Mouse (Mus musculus): ENCODE results near the gene Cox6a1. TPM values are rescaled to one million over a fixed set of nuclear protein-coding genes. Genes with fewer than 3 reads are reported as not detected.
A peak's percentile ranks its signal among the peaks of the same experiment; 100 is the strongest.
"Not testable (repeated sequence)": the region's sequence is repeated elsewhere in the genome, so short reads cannot be mapped to it uniquely, and the experiment has no call there.

The Cox6a1 gene
- 968 and 991 TPM in 2 replicates for polyA plus RNA-seq (2015; fragmentation: Nextera tagmentation; extraction: Ambion mirVana)

DNA sequence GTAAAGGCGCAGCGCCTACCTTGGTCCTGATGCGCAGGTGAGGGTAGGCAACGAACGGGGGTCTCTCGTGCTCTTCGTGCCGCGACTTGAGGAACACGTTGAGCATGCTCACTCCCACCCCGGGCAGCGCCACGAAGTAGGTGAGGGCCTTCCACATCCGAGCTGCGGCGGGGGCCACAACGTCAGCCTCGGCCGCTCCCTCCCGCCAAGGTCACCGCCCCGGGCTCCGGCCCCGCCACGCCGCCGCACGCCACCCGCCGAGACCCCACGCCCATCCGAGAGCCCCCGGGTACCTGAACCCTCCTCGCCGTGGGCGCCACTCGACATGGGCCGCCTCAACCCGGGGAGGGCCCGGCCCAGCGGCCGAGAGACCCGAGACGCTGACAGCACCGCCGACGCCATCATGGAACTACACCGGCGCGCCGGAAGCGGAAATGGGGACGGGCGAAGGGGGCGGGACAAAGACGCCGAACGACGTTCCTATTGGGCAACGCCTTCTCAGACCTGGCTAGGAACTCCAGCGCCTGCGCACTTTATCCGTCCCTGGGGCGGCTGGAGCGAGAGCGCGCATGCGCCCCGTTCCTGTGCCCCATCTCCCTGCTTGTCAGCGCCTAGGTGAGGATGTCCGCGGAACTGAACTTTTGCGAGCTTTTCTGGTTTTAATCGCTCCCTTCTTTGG is at the start of gene Cox6a1:
TSS of gene Cox6a1 (minus strand) at position 436 of the 679 bp plus-strand sequence.
- peak; percentile 95 for ATAC-seq (replicated peaks)
- WGBS, result under 1% methylated on average over 69 of the region's 74 CpGs

DNA sequence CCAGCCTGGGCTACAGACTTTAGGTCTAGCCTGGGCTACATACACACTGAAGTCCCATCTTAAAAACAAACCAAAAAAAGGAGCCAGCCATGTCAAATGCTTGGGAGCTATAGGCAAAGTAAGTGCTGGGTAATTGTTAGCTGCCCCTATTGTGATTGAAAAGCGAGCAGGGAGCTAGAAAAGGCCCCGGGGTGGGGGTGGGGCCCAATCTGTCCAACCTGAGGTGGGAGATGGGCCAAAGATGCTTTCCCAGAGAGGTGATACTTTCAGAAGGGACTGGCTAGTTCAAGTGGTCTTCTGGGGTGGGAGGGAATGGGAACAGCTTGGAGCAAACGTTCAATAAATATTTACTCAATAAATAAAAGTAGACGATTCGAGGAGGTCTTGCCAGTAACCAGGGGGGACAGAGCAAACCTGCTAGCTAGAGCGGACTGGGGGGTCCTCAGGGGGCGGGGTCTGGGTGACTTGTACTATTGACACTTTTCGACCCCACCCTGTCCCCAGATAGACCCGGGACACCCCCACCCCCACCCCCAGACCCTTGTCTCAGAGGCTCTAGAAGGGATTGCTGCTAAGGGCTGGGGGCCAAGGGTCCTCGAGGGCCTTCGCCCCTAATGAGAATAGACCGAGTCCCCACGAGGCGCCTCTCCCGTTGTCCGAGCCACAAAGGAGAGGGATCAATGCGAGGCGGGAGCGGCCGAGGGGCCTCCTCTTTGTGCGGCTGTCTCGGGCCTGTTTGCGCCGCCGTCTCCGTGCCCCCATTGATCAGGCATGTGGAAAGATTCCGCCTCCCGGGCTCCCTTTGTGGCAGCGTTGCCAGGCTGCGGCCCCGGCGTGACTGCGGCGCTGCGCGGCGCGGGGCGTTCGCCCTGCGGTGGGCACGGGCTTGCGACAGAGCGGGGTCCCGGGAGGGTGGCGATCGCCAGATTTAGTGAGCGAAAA is 49.3 kb upstream of the Cox6a1 start:
- Histone ChIP-seq H3K9me3 (no peaks in the 10 kb centered on the region), H3K4me1 (peaks cover 21% of the 10 kb centered on the region), H3K27me3 (no peaks in the 10 kb centered on the region), H3K4me3 (peak overlapping the region; percentile 39), H3K27ac (replicated peaks) (peak overlapping the region; percentile 88), H3K9ac (replicated peaks) (peak overlapping the region; percentile 63), H3K36me3 (no peaks in the 10 kb centered on the region), H3K4me2 (replicated peaks) (peak overlapping the region; percentile 72)
- under 1% methylated on average over 48 of the region's 48 CpGs for WGBS
- ATAC-seq (replicated peaks), result peak; percentile 87

More for the DNA sequence above, at the start of gene Cox6a1:
- H3K36me3 ChIP-seq, result peaks cover 28% of the 10 kb centered on the region
- peaks cover 21% of the 10 kb centered on the region for H3K4me1 ChIP-seq
- peak within 1 kb of the TSS; percentile 88 for H3K4me3 ChIP-seq
- peak within 1 kb of the TSS; percentile 92 for H3K4me2 ChIP-seq (replicated peaks)
- peak within 1 kb of the TSS; percentile 80 for H3K9ac ChIP-seq (replicated peaks)
- H3K27me3 ChIP-seq, result no peaks in the 10 kb centered on the region
- H3K9me3 ChIP-seq, result no peaks in the 10 kb centered on the region; the same call in 1 of the 2 replicates
- peak within 1 kb of the TSS; percentile 83 for H3K27ac ChIP-seq (replicated peaks)

DNA sequence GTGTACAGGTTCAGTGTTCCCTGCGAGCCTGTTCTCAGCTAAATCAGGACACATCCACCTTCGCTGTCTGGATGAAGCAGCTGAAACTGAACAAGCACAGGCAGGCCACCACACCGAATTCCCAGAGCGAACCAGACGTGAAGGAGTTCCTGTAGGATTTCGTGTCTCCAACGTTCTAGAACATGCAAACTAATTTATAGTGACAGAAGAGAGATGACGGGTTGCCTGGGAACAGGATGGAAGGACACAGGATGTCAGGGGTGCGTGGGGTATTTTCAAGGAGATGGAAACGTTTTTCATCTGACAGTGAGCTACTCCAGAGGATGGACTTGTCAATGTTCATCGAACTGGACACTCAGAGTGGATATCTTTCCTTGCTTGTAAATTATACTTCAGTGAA is 47.9 kb upstream of the Cox6a1 start:
- peaks cover 21% of the 10 kb centered on the region for H3K4me1 ChIP-seq
- no peaks in the 10 kb centered on the region for H3K27me3 ChIP-seq

DNA sequence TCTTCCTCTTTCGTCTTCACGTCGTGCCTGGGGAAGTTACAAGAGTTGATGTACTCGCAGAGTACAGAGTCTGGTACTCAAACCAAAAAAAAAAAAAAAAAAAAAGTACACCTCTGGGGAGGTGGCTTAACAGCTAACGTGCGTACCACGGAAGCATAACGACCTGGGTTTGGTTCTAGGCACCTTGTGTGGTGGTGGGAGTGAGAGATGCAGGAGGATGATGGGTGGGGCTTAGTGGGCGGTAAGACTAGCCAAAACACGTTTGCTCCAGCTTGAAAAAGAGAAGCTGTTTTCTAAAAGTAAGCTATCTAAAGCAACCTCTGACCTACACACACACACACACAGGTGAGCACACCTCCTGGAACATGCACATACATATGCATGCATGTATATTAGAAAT is 46.1 kb upstream of the Cox6a1 start:
- Histone ChIP-seq H3K27me3 (no peaks in the 10 kb centered on the region), H3K9me3 (no peaks in the 10 kb centered on the region), H3K4me1 (peaks cover 21% of the 10 kb centered on the region), H3K27ac (replicated peaks) (no peak overlapping the region), H3K9ac (replicated peaks) (no peak overlapping the region), H3K4me3 (no peak overlapping the region), H3K4me2 (replicated peaks) (no peak overlapping the region), H3K36me3 (no peaks in the 10 kb centered on the region)
- 20% methylated on average over 10 of the region's 10 CpGs for WGBS
- no peak for ATAC-seq (replicated peaks)

More for the DNA sequence above, 47.9 kb upstream of the Cox6a1 start:
- 76% methylated on average over 11 of the region's 11 CpGs for WGBS
- H3K4me2 ChIP-seq (replicated peaks), result no peak overlapping the region
- H3K9me3 ChIP-seq, result no peaks in the 10 kb centered on the region
- ATAC-seq (replicated peaks), result no peak
- H3K36me3 ChIP-seq, result no peaks in the 10 kb centered on the region
- no peak overlapping the region for H3K4me3 ChIP-seq
- H3K27ac ChIP-seq (replicated peaks), result no peak overlapping the region
- H3K9ac ChIP-seq (replicated peaks), result no peak overlapping the region

DNA sequence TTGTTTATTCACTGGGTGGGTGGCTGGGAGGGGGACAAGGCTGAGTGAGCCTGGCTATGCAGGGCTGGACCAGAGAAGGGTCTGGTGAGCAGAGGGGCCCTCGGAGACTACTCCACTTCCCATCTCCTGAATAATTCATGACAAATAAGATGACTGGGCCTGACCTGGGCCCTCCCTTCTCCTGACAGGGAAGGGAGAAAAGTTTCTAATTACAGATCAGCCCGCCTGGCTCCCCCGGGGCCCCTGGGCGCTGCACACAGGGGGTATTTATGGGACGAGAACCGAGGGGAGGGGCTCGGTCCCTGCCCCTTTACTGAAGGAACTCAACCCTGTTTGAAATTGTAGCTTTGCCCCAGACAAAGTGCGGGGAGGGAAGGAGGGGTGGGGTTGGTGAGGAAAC is 45.4 kb upstream of the Cox6a1 start:
- Histone ChIP-seq H3K27me3 (no peaks in the 10 kb centered on the region), H3K27ac (replicated peaks) (no peak overlapping the region), H3K4me1 (peaks cover 21% of the 10 kb centered on the region), H3K9ac (replicated peaks) (no peak overlapping the region), H3K36me3 (no peaks in the 10 kb centered on the region), H3K9me3 (no peaks in the 10 kb centered on the region), H3K4me2 (replicated peaks) (no peak overlapping the region), H3K4me3 (no peak overlapping the region)
- WGBS, result 2% methylated on average over 8 of the region's 8 CpGs
- ATAC-seq (replicated peaks), result no peak

DNA sequence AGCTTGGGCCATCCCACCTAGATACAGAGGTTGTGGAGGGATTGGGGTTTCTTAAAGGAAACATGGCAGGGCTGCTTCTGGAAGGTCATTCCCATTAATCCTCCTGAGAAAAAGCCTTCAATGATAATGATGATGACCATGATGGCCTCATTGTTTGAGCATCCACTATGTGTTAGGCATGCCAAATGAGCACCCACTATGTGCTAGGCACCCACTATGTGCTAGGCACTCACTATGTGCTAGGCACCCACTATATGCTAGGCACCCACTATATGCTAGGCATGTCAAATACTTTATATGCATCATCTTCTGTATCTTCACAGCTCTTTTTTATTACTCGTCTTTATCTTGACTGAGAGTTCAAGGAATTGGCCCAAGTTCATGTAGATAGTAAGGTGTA is 44.2 kb upstream of the Cox6a1 start:
- no peak overlapping the region for H3K4me2 ChIP-seq (replicated peaks)
- no peak overlapping the region for H3K9ac ChIP-seq (replicated peaks)
- H3K9me3 ChIP-seq, result no peaks in the 10 kb centered on the region
- 95% methylated on average over 1 of the region's 1 CpGs for WGBS
- H3K4me1 ChIP-seq, result peaks cover 11% of the 10 kb centered on the region
- H3K36me3 ChIP-seq, result no peaks in the 10 kb centered on the region
- H3K4me3 ChIP-seq, result no peak overlapping the region
- no peaks in the 10 kb centered on the region for H3K27me3 ChIP-seq
- ATAC-seq (replicated peaks), result no peak
- H3K27ac ChIP-seq (replicated peaks), result no peak overlapping the region

DNA sequence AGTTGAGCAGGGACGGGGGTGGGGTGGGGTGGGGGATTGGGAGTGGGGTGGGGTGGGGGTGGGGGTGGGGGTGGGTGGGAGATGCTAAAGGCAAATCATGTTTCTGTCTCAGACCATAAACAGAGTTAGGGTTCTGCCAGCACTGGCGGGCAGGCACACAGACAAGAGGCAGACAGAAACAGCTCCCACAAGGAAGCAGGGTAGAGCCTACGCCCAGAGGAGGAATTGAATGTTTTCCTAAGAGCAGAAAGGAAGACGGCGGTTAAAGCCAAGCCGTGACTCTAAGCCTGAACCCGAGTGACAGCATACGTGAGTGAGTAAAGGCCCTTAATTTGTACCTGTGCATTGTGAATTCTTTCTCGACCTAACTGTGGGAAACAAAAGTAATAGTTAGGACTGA is 43.2 kb upstream of the Cox6a1 start:
- no peaks in the 10 kb centered on the region for H3K9me3 ChIP-seq
- H3K36me3 ChIP-seq, result no peaks in the 10 kb centered on the region
- H3K9ac ChIP-seq (replicated peaks), result no peak overlapping the region
- H3K4me3 ChIP-seq, result no peak overlapping the region
- no peaks in the 10 kb centered on the region for H3K27me3 ChIP-seq
- no peak for ATAC-seq (replicated peaks)
- no peak overlapping the region for H3K4me2 ChIP-seq (replicated peaks)
- no peak overlapping the region for H3K27ac ChIP-seq (replicated peaks)
- WGBS, result 19% methylated on average over 9 of the region's 9 CpGs
- peaks cover 8% of the 10 kb centered on the region for H3K4me1 ChIP-seq

DNA sequence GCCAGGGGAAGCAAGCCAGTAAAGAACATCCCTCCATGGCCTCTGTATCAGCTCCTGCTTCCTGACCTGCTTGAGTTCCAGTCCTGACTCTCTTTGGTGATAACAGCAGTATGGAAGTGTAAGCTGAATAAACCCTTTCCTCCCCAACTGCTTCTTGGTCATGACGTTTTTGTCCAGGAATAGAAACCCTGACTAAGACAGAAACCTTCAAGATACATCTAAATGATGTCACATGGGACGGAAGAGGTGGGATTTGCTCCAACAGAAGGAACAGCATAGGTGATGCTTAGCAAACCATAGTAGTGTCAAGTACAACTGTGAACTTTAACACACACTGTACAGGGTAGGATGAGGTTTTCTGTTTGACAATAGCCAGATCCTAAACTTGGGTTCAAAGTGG is 30.1 kb upstream of the Cox6a1 start:
- not testable (repeated sequence) for H3K27ac ChIP-seq (replicated peaks); H3K36me3 ChIP-seq; H3K9ac ChIP-seq (replicated peaks); H3K4me1 ChIP-seq; H3K4me3 ChIP-seq; H3K9me3 ChIP-seq; ATAC-seq (replicated peaks); H3K27me3 ChIP-seq; H3K4me2 ChIP-seq (replicated peaks)
- 88% methylated on average over 2 of the region's 2 CpGs for WGBS

DNA sequence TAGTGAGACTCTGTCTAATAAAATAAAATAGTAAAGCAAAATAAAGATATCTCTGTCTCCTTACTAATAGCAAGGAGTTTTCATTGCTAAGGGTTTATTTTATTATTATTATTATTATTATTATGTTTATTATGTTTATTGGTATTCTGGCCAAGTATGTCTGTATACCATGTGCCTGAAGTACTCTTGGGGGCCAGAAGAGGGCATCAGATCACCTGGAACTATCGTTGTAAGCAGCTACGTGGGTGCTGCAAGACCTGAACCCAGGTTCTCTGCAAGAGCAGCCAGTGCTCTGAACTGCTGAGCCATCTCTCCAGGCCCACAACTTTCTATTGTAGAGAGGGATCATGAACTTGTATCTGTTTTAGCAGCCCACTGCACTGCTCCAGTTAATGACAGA is 26.7 kb upstream of the Cox6a1 start:
- Histone ChIP-seq H3K9me3 (no peaks in the 10 kb centered on the region), H3K36me3 (no peaks in the 10 kb centered on the region), H3K4me2 (replicated peaks) (no peak overlapping the region), H3K27ac (replicated peaks) (no peak overlapping the region), H3K9ac (replicated peaks) (no peak overlapping the region), H3K27me3 (no peaks in the 10 kb centered on the region), H3K4me3 (no peak overlapping the region), H3K4me1 (peaks cover 8% of the 10 kb centered on the region)
- no peak for ATAC-seq (replicated peaks)
- WGBS, result 93% methylated on average over 2 of the region's 2 CpGs

DNA sequence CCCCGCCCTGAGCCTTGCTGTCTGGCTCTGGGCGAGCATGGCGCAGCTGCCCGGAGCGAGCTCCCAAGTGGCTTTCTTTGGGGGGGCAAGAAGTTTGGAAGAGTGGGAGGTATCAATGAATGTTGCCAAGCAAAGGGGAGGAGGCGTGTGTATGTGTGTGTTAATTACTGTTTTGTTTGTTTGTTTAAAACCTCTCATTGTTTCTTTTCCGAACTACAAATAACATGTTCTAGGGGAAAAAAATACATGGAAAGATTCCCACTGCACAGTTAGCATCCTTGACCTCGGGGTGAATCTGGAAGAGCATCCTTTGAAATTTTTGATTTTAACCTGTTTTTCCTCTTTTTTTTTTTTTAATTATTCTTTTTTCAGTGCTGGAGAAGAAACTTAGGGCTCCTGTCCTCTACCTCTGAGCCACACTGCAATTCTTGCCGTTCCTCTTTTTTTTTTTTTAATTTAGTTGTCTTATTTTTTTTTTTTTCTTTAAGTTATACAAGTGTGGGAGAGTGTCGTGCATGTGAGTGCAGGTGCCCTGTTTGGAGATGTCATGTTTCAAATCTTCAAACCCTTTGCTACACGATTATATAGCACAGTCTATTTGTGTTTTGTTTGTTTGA is 25.5 kb upstream of the Cox6a1 start:
- peak overlapping the region; percentile 46 for H3K9ac ChIP-seq (replicated peaks)
- 6% methylated on average over 11 of the region's 11 CpGs for WGBS
- H3K4me3 ChIP-seq, result peak overlapping the region; percentile 31
- peaks cover 8% of the 10 kb centered on the region for H3K4me1 ChIP-seq
- no peaks in the 10 kb centered on the region for H3K27me3 ChIP-seq
- H3K4me2 ChIP-seq (replicated peaks), result peak overlapping the region; percentile 59
- H3K9me3 ChIP-seq, result no peaks in the 10 kb centered on the region
- H3K36me3 ChIP-seq, result no peaks in the 10 kb centered on the region
- no peak for ATAC-seq (replicated peaks)
- peak overlapping the region; percentile 60 for H3K27ac ChIP-seq (replicated peaks)

DNA sequence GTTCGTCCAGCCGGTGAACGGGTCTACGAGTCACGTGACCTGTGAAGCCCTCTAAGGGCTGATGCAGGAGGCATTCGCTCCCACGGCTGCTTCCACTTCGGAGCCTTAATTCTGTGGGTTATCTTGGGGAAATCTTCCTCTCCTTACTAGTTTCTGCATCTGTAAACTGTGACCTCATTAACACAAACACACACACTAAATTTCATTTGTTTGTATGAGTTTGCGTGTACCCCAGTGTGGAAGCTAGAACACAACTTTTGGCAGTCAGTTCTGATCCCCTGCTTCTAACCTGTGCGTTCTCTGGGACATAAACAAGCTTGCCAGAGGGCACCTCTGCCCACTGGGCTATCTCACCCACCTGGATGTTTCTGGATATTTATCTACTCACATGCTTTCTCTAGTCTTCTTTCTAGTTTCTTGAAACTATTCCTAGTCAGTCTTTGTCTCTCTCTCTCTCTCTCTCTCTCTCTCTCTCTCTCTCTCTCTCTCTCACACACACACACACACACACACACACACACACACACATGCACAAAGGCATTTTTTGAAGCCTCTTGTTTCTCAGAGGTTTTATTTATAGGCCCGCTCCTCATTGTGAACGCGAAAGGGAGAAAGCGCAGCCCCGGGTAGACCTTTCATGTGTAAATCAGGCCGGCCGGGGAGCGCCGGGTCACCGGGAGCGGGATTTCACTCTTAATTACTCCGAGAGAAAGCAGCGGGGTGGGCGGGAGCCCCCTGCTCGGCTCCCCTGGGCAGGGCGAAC is 24.8 kb upstream of the Cox6a1 start:
- peak overlapping the region; percentile 31 for H3K4me3 ChIP-seq
- H3K9ac ChIP-seq (replicated peaks), result peak overlapping the region; percentile 46
- WGBS, result 3% methylated on average over 26 of the region's 26 CpGs
- ATAC-seq (replicated peaks), result peak; percentile 93
- peak overlapping the region; percentile 59 for H3K4me2 ChIP-seq (replicated peaks)
- no peaks in the 10 kb centered on the region for H3K36me3 ChIP-seq
- H3K9me3 ChIP-seq, result no peaks in the 10 kb centered on the region
- H3K27me3 ChIP-seq, result no peaks in the 10 kb centered on the region
- peak overlapping the region; percentile 60 for H3K27ac ChIP-seq (replicated peaks)
- peaks cover 8% of the 10 kb centered on the region for H3K4me1 ChIP-seq
